Mouse (Mus musculus): ENCODE measurements around the gene Fkbp9. TPM values are rescaled to one million over a fixed set of nuclear protein-coding genes. Genes with fewer than 3 reads are reported as not detected.
"Not testable (repeated sequence)": the region's sequence is repeated elsewhere in the genome, so short reads cannot be mapped to it uniquely, and the experiment has no call there.

Fkbp9 gene
- polyA plus RNA-seq, 1 experiment, result 50.4 TPM

- no peaks in the 10 kb centered on the region for H3K4me1 ChIP-seq (ENCODE audit: control insufficient read depth, insufficient read depth, low read length)
- no peak for DNase-seq
- peaks cover 3% of the 10 kb centered on the region; the same call in 1 of the 2 replicates for H3K36me3 ChIP-seq (ENCODE audit: control insufficient read depth, insufficient read depth, low read length)
- H3K27me3 ChIP-seq (replicated peaks; ENCODE audit: control insufficient read depth, insufficient read depth, low read length), result no peaks in the 10 kb centered on the region
- 78% methylated on average over 5 of the region's 5 CpGs for WGBS
- TF ChIP-seq CTCF (conservative IDR thresholded peaks at IDR 0.05; ENCODE audit: insufficient read depth, insufficient read length, low read depth, low read length) (no peak), POLR2A (IDR thresholded peaks at IDR 0.05; ENCODE audit: low read depth, low read length) (no peak)
- H3K27ac ChIP-seq (ENCODE audit: insufficient read depth, low read depth, low read length), result no peak overlapping the region
- no peak overlapping the region for H3K4me3 ChIP-seq (ENCODE audit: insufficient read depth, low read depth, low read length)
Observed at GRCm38 (mm10) chr6:56856748-56857147, 24.9 kb downstream of the Fkbp9 start.

- Histone ChIP-seq H3K4me3 (ENCODE audit: insufficient read depth, low read depth, low read length) (no peak overlapping the region), H3K36me3 (ENCODE audit: control insufficient read depth, insufficient read depth, low read length) (peaks cover 3% of the 10 kb centered on the region; the same call in 1 of the 2 replicates), H3K27me3 (replicated peaks; ENCODE audit: control insufficient read depth, insufficient read depth, low read length) (no peaks in the 10 kb centered on the region), H3K27ac (ENCODE audit: insufficient read depth, low read depth, low read length) (no peak overlapping the region), H3K4me1 (ENCODE audit: control insufficient read depth, insufficient read depth, low read length) (no peaks in the 10 kb centered on the region)
- DNase-seq, result no peak
- TF ChIP-seq POLR2A (IDR thresholded peaks at IDR 0.05; ENCODE audit: low read depth, low read length) (no peak), CTCF (conservative IDR thresholded peaks at IDR 0.05; ENCODE audit: insufficient read depth, insufficient read length, low read depth, low read length) (no peak)
- 93% methylated on average over 8 of the region's 8 CpGs for WGBS
Observed at GRCm38 (mm10) chr6:56860205-56860848, 28.5 kb downstream of the Fkbp9 start.

- not testable (repeated sequence) for H3K4me1 ChIP-seq (ENCODE audit: control insufficient read depth, insufficient read depth, low read length); H3K27ac ChIP-seq (ENCODE audit: insufficient read depth, low read depth, low read length); H3K4me3 ChIP-seq (ENCODE audit: insufficient read depth, low read depth, low read length); H3K27me3 ChIP-seq (replicated peaks; ENCODE audit: control insufficient read depth, insufficient read depth, low read length); H3K36me3 ChIP-seq (ENCODE audit: control insufficient read depth, insufficient read depth, low read length); DNase-seq
- 93% methylated on average over 1 of the region's 1 CpGs for WGBS
Observed at GRCm38 (mm10) chr6:56866899-56867298, 35.0 kb downstream of the Fkbp9 start.

GRCm38 (mm10) chr6:56868565-56868964 lies 36.7 kb downstream of the Fkbp9 start:
- Histone ChIP-seq H3K27ac (ENCODE audit: insufficient read depth, low read depth, low read length) (no peak overlapping the region), H3K36me3 (ENCODE audit: control insufficient read depth, insufficient read depth, low read length) (no peaks in the 10 kb centered on the region), H3K27me3 (replicated peaks; ENCODE audit: control insufficient read depth, insufficient read depth, low read length) (no peaks in the 10 kb centered on the region), H3K4me3 (ENCODE audit: insufficient read depth, low read depth, low read length) (no peak overlapping the region), H3K4me1 (ENCODE audit: control insufficient read depth, insufficient read depth, low read length) (no peaks in the 10 kb centered on the region)
- no peak for DNase-seq
- no peak for TF ChIP-seq POLR2A (IDR thresholded peaks at IDR 0.05; ENCODE audit: low read depth, low read length)
- TF ChIP-seq CTCF (conservative IDR thresholded peaks at IDR 0.05; ENCODE audit: insufficient read depth, insufficient read length, low read depth, low read length), result no peak
- WGBS, result 87% methylated on average over 8 of the region's 8 CpGs

GRCm38 (mm10) chr6:56870027-56870426 lies 38.2 kb downstream of the Fkbp9 start:
- no peaks in the 10 kb centered on the region for H3K36me3 ChIP-seq (ENCODE audit: control insufficient read depth, insufficient read depth, low read length)
- TF ChIP-seq CTCF (conservative IDR thresholded peaks at IDR 0.05; ENCODE audit: insufficient read depth, insufficient read length, low read depth, low read length) (no peak), POLR2A (IDR thresholded peaks at IDR 0.05; ENCODE audit: low read depth, low read length) (no peak)
- no peak for DNase-seq
- no peak overlapping the region for H3K4me3 ChIP-seq (ENCODE audit: insufficient read depth, low read depth, low read length)
- H3K4me1 ChIP-seq (ENCODE audit: control insufficient read depth, insufficient read depth, low read length), result no peaks in the 10 kb centered on the region
- WGBS, result 74% methylated on average over 2 of the region's 2 CpGs
- no peaks in the 10 kb centered on the region for H3K27me3 ChIP-seq (replicated peaks; ENCODE audit: control insufficient read depth, insufficient read depth, low read length)
- H3K27ac ChIP-seq (ENCODE audit: insufficient read depth, low read depth, low read length), result no peak overlapping the region

- Histone ChIP-seq H3K27ac (ENCODE audit: insufficient read depth, low read depth, low read length) (no peak overlapping the region), H3K4me1 (ENCODE audit: control insufficient read depth, insufficient read depth, low read length) (no peaks in the 10 kb centered on the region), H3K4me3 (ENCODE audit: insufficient read depth, low read depth, low read length) (no peak overlapping the region), H3K27me3 (replicated peaks; ENCODE audit: control insufficient read depth, insufficient read depth, low read length) (no peaks in the 10 kb centered on the region), H3K36me3 (ENCODE audit: control insufficient read depth, insufficient read depth, low read length) (peaks cover 6% of the 10 kb centered on the region)
- 78% methylated on average over 4 of the region's 4 CpGs for WGBS
- TF ChIP-seq POLR2A (IDR thresholded peaks at IDR 0.05; ENCODE audit: low read depth, low read length) (no peak), CTCF (conservative IDR thresholded peaks at IDR 0.05; ENCODE audit: insufficient read depth, insufficient read length, low read depth, low read length) (no peak)
- DNase-seq, result no peak
Observed at GRCm38 (mm10) chr6:56876870-56877269, 45.0 kb downstream of the Fkbp9 start.

- TF ChIP-seq CTCF (conservative IDR thresholded peaks at IDR 0.05; ENCODE audit: insufficient read depth, insufficient read length, low read depth, low read length), result 0 out of 2 replicates have a peak, but pooled peaks have one; percentile 28
- TF ChIP-seq POLR2A (IDR thresholded peaks at IDR 0.05; ENCODE audit: low read depth, low read length), result no peak
- Histone ChIP-seq H3K4me1 (ENCODE audit: control insufficient read depth, insufficient read depth, low read length) (no peaks in the 10 kb centered on the region), H3K27me3 (replicated peaks; ENCODE audit: control insufficient read depth, insufficient read depth, low read length) (no peaks in the 10 kb centered on the region), H3K4me3 (ENCODE audit: insufficient read depth, low read depth, low read length) (no peak overlapping the region), H3K27ac (ENCODE audit: insufficient read depth, low read depth, low read length) (no peak overlapping the region), H3K36me3 (ENCODE audit: control insufficient read depth, insufficient read depth, low read length) (peaks cover 6% of the 10 kb centered on the region)
- WGBS, result 81% methylated on average over 8 of the region's 8 CpGs
- DNase-seq, result no peak
Observed at GRCm38 (mm10) chr6:56877985-56878384, 46.1 kb downstream of the Fkbp9 start.

Measured in kidney, adult 2 months (tissue).